Mouse (Mus musculus) stomach, embryonic 14.5 days (tissue): Measurements from ENCODE around the gene Fgd4. TPM values are rescaled to one million over a fixed set of nuclear protein-coding genes. Genes with fewer than 3 reads are reported as not detected.
A peak's percentile ranks its signal among the peaks of the same experiment; 100 is the strongest.
"Not testable (repeated sequence)": the region's sequence is repeated elsewhere in the genome, so short reads cannot be mapped to it uniquely, and the experiment has no call there.

Experiments used
- ATAC-seq: fragments of 200-750 bp; cut with Nextera tagmentation; 2 replicates; pipeline ENCODE4 v1.8.0; 2017; ENCODE audit warnings: low read depth, moderate TSS enrichment; ENCODE audit not compliant: insufficient number of reproducible peaks, insufficient read depth, low FRiP score
- H3K27ac ChIP-seq: fragments of 300-500 bp; sonication (generic); 2 replicates; pipeline ENCODE4 v1.5.1; 2014; ENCODE audit warnings: mild to moderate bottlenecking, low read length, moderate library complexity, mixed read lengths
- H3K27me3 ChIP-seq: fragments of 300-500 bp; sonication (generic); 2 replicates; pipeline ENCODE4 v1.6.1; 2014; ENCODE audit warnings: low read length, control low read depth, mixed read lengths; ENCODE audit not compliant: control insufficient read depth, insufficient read depth
- H3K36me3 ChIP-seq: fragments of 300-500 bp; sonication (generic); 2 replicates; pipeline ENCODE4 v1.6.1; 2014; ENCODE audit warnings: mild to moderate bottlenecking, control low read depth, low read length, moderate library complexity, mixed read lengths; ENCODE audit not compliant: control insufficient read depth, insufficient read depth
- H3K4me1 ChIP-seq: fragments of 300-500 bp; sonication (generic); 2 replicates; pipeline ENCODE4 v1.6.1; 2014; ENCODE audit warnings: low read length, control low read depth, mixed read lengths; ENCODE audit not compliant: control insufficient read depth, insufficient read depth
- H3K4me2 ChIP-seq: fragments of 300-500 bp; sonication (generic); replicated peaks from 2 replicates; pipeline ENCODE4 v1.6.1; 2014; ENCODE audit warnings: low read depth, low read length, control low read depth
- H3K4me3 ChIP-seq: fragments of 300-500 bp; sonication (generic); 2 replicates; pipeline ENCODE4 v1.5.1; 2014; ENCODE audit warnings: low read depth, low read length, control low read depth
- H3K9ac ChIP-seq: fragments of 300-500 bp; sonication (generic); replicated peaks from 2 replicates; pipeline ENCODE4 v1.6.1; 2014; ENCODE audit warnings: low read depth, mild to moderate bottlenecking, control low read depth, low read length, moderate library complexity, mixed read lengths
- H3K9me3 ChIP-seq: fragments of 300-500 bp; sonication (generic); 2 replicates; pipeline ENCODE4 v1.6.1; 2016; ENCODE audit warnings: low read depth, low read length, control low read depth; ENCODE audit not compliant: control insufficient read depth
- WGBS: fragments of 180-500 bp; shearing (Covaris S2); extraction: QIAGEN DNeasy Blood & Tissue Kit; methylation state at CpG from one replicate; pipeline ENCODE4 v1.1.7; 2014; 5-methylcytosine and 5-hydroxymethylcytosine counted together
- polyA plus RNA-seq: library from polyadenylated mRNA; unstranded; fragments of >200 nt; fragmentation: Nextera tagmentation; extraction: Ambion mirVana; gene quantifications from 2 replicates; pipeline ENCODE4 v1.2.1, GENCODE M21; 2014

Fgd4 gene
- polyA plus RNA-seq, 1 experiment from 2014 or later = 16.1 TPM

- Histone ChIP-seq H3K9me3 (no peaks in the 10 kb centered on the region), H3K27me3 (no peaks in the 10 kb centered on the region), H3K36me3 (no peaks in the 10 kb centered on the region), H3K27ac (no peak overlapping the region), H3K4me2 (no peak overlapping the region), H3K4me3 (no peak overlapping the region), H3K9ac (no peak overlapping the region), H3K4me1 (0 out of 2 replicates have a peak, but pooled peaks cover 2% of the 10 kb centered on the region)
- WGBS = 71% methylated on average over 2 of the region's 2 CpGs
- ATAC-seq = no peak
These were observed 99.4 kb downstream of the Fgd4 start for GRCm38 (mm10) chr16:16500926-16501325.

- no peak overlapping the region for H3K4me3 ChIP-seq
- H3K36me3 ChIP-seq = no peaks in the 10 kb centered on the region
- ATAC-seq = no peak
- H3K27ac ChIP-seq = no peak overlapping the region
- H3K9me3 ChIP-seq = no peaks in the 10 kb centered on the region
- no peaks in the 10 kb centered on the region for H3K27me3 ChIP-seq
- H3K4me2 ChIP-seq = no peak overlapping the region
- H3K9ac ChIP-seq = no peak overlapping the region
- H3K4me1 ChIP-seq = no peaks in the 10 kb centered on the region
These were observed 101.6 kb downstream of the Fgd4 start for GRCm38 (mm10) chr16:16498798-16499197.

- Histone ChIP-seq H3K4me3 (no peak overlapping the region), H3K4me1 (peaks cover 10% of the 10 kb centered on the region; the same call in 1 of the 2 replicates), H3K36me3 (no peaks in the 10 kb centered on the region; the same call in 1 of the 2 replicates), H3K9me3 (no peaks in the 10 kb centered on the region), H3K9ac (no peak overlapping the region), H3K27ac (no peak overlapping the region), H3K4me2 (no peak overlapping the region), H3K27me3 (no peaks in the 10 kb centered on the region)
- ATAC-seq = no peak
- 54% methylated on average over 1 of the region's 1 CpGs for WGBS
These were observed 114.8 kb downstream of the Fgd4 start for GRCm38 (mm10) chr16:16485523-16486043.

- peaks cover 10% of the 10 kb centered on the region; the same call in 1 of the 2 replicates for H3K4me1 ChIP-seq
- no peak overlapping the region for H3K9ac ChIP-seq
- no peak overlapping the region for H3K4me2 ChIP-seq
- no peak overlapping the region for H3K4me3 ChIP-seq
- no peaks in the 10 kb centered on the region for H3K9me3 ChIP-seq
- H3K27ac ChIP-seq = no peak overlapping the region
- ATAC-seq = no peak
- 57% methylated on average over 4 of the region's 4 CpGs for WGBS
- no peaks in the 10 kb centered on the region; the same call in 1 of the 2 replicates for H3K36me3 ChIP-seq
- H3K27me3 ChIP-seq = no peaks in the 10 kb centered on the region
These were observed 115.7 kb downstream of the Fgd4 start for GRCm38 (mm10) chr16:16484601-16485000.

GRCm38 (mm10) chr16:16473451-16473850 is 126.9 kb downstream of the Fgd4 start:
- H3K4me2 ChIP-seq, ATAC-seq, H3K27me3 ChIP-seq, H3K36me3 ChIP-seq, H3K9ac ChIP-seq, H3K4me1 ChIP-seq, H3K27ac ChIP-seq, H3K9me3 ChIP-seq, H3K4me3 ChIP-seq: not testable (repeated sequence)
- 95% methylated on average over 10 of the region's 10 CpGs for WGBS

- no peaks in the 10 kb centered on the region for H3K27me3 ChIP-seq
- H3K9ac ChIP-seq = no peak overlapping the region
- H3K4me2 ChIP-seq = no peak overlapping the region
- peaks cover 2% of the 10 kb centered on the region; the same call in 1 of the 2 replicates for H3K36me3 ChIP-seq
- H3K4me3 ChIP-seq = no peak overlapping the region
- 82% methylated on average over 1 of the region's 1 CpGs for WGBS
- ATAC-seq = no peak
- no peaks in the 10 kb centered on the region for H3K9me3 ChIP-seq
- H3K27ac ChIP-seq = no peak overlapping the region
- no peaks in the 10 kb centered on the region for H3K4me1 ChIP-seq
These were observed 150.3 kb downstream of the Fgd4 start for GRCm38 (mm10) chr16:16450021-16450420.

DNA sequence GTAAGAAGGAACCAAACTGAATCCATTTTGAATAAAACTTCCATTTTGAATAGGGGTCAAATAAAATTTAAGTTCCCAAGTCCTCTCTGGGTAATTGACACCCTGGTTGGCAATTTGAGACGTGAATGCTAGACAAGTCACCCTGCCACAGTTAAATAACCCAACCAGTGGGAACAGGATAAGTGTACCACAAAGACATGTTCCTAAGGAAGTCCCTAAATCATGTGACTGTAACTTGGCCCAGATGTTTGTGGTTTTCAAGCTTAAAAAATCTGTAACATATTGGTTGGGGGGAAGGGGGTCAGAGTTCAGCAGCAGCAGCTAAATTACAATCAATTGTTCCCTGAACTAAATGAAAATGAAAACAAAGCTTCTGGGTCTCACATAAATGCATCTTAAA is 161.9 kb downstream of the Fgd4 start:
- Histone ChIP-seq H3K4me1 (no peaks in the 10 kb centered on the region), H3K4me3 (no peak overlapping the region), H3K27ac (no peak overlapping the region), H3K9ac (no peak overlapping the region), H3K36me3 (no peaks in the 10 kb centered on the region; the same call in 1 of the 2 replicates), H3K4me2 (no peak overlapping the region), H3K9me3 (no peaks in the 10 kb centered on the region), H3K27me3 (no peaks in the 10 kb centered on the region)
- 61% methylated on average over 1 of the region's 1 CpGs for WGBS
- ATAC-seq = no peak

- 84% methylated on average over 2 of the region's 2 CpGs for WGBS
- no peak overlapping the region for H3K4me3 ChIP-seq
- no peaks in the 10 kb centered on the region for H3K9me3 ChIP-seq
- H3K9ac ChIP-seq = no peak overlapping the region
- H3K27me3 ChIP-seq = no peaks in the 10 kb centered on the region
- H3K36me3 ChIP-seq = peaks cover 3% of the 10 kb centered on the region; the same call in 1 of the 2 replicates
- no peak for ATAC-seq
- H3K4me2 ChIP-seq = no peak overlapping the region
- no peak overlapping the region for H3K27ac ChIP-seq
- no peaks in the 10 kb centered on the region for H3K4me1 ChIP-seq
These were observed 177.9 kb downstream of the Fgd4 start for GRCm38 (mm10) chr16:16422456-16422855.

- H3K27me3 ChIP-seq, H3K9ac ChIP-seq, H3K4me3 ChIP-seq, H3K36me3 ChIP-seq, H3K4me1 ChIP-seq, H3K27ac ChIP-seq, H3K4me2 ChIP-seq, H3K9me3 ChIP-seq: not testable (repeated sequence)
- WGBS = 60% methylated on average over 8 of the region's 9 CpGs
- ATAC-seq = peak; percentile 61
These were observed 233.1 kb downstream of the Fgd4 start for GRCm38 (mm10) chr16:16367217-16367616.
